Mouse (Mus musculus) myocyte (in vitro differentiated cells): ENCODE results near the gene Prss40. TPM values are rescaled to one million over a fixed set of nuclear protein-coding genes. Genes with fewer than 3 reads are reported as not detected.
A peak's percentile ranks its signal among the peaks of the same experiment; 100 is the strongest.

Source experiments
- H3K27me3 ChIP-seq: one replicate; pipeline ENCODE4 v1.6.1; 2011; ENCODE audit not compliant: control insufficient read depth, insufficient read depth, insufficient read length
- H3K36me3 ChIP-seq: one replicate; pipeline ENCODE4 v1.6.1; 2011; ENCODE audit not compliant: control insufficient read depth, insufficient read depth
- H3K4me2 ChIP-seq: one replicate; pipeline ENCODE4 v1.6.1; 2011; ENCODE audit warnings: low read depth, control low read depth
- H3K4me3 ChIP-seq: one replicate; pipeline ENCODE4 v1.5.1; 2011; ENCODE audit warnings: mild to moderate bottlenecking, control low read depth, moderate library complexity
- H3K79me2 ChIP-seq: one replicate; pipeline ENCODE4 v1.6.1; 2011; ENCODE audit not compliant: control insufficient read depth, insufficient read depth
- H3ac ChIP-seq: one replicate; pipeline ENCODE4 v1.6.1; 2011; ENCODE audit not compliant: control insufficient read depth, insufficient read length
- CEBPB ChIP-seq: IDR thresholded peaks from 2 replicates; pipeline ENCODE4 v1.6.1; 2011; ENCODE audit warnings: mild to moderate bottlenecking, moderate library complexity; ENCODE audit not compliant: poor library complexity, insufficient read depth, severe bottlenecking
- E2F4 ChIP-seq: IDR thresholded peaks from one replicate; pipeline ENCODE4 v1.6.1; 2011; ENCODE audit warnings: mild to moderate bottlenecking, control low read depth, moderate library complexity; ENCODE audit not compliant: insufficient read depth
- MAX ChIP-seq: IDR thresholded peaks from one replicate; pipeline ENCODE4 v1.6.1; 2011; ENCODE audit warnings: low read depth, mild to moderate bottlenecking, control low read depth
- MYOD1 ChIP-seq, 3 experiments: IDR thresholded peaks; one replicate each; pipeline ENCODE4 v1.6.1; 2011; ENCODE audit warnings: control low read depth in 2 of 3, low read depth in 2 of 3, mild to moderate bottlenecking in 2 of 3, moderate library complexity in 1 of 3; ENCODE audit not compliant: insufficient read length in 2 of 3, control insufficient read depth in 1 of 3
- MYOG ChIP-seq, 3 experiments: IDR thresholded peaks; one replicate each; pipeline ENCODE4 v1.6.1; 2011; ENCODE audit warnings: control low read depth in 2 of 3, low read depth in 2 of 3, mild to moderate bottlenecking in 2 of 3; ENCODE audit not compliant: insufficient read length in 2 of 3, control insufficient read depth in 1 of 3, insufficient read depth in 1 of 3
- POLR2A ChIP-seq: IDR thresholded peaks from one replicate; pipeline ENCODE4 v1.6.1; 2011; ENCODE audit warnings: low read depth, mild to moderate bottlenecking, control low read depth, moderate library complexity; ENCODE audit not compliant: insufficient read length
- POLR2AphosphoS2 ChIP-seq: IDR thresholded peaks from one replicate; pipeline ENCODE4 v1.6.1; 2011; ENCODE audit warnings: low read depth, control low read depth; ENCODE audit not compliant: insufficient read length
- REST ChIP-seq: IDR thresholded peaks from one replicate; pipeline ENCODE4 v1.6.1; 2011; ENCODE audit warnings: mild to moderate bottlenecking, control low read depth, moderate library complexity; ENCODE audit not compliant: insufficient read depth, insufficient read length
- SRF ChIP-seq: IDR thresholded peaks from one replicate; pipeline ENCODE4 v1.6.1; 2011; ENCODE audit warnings: low read depth; ENCODE audit not compliant: control insufficient read depth, insufficient read length
- TCF12 ChIP-seq: IDR thresholded peaks from one replicate; pipeline ENCODE4 v1.6.1; 2011; ENCODE audit warnings: mild to moderate bottlenecking, control low read depth; ENCODE audit not compliant: poor library complexity, insufficient read depth, severe bottlenecking
- TCF3 ChIP-seq: IDR thresholded peaks from one replicate; pipeline ENCODE4 v1.6.1; 2011; ENCODE audit warnings: low read depth, control low read depth; ENCODE audit not compliant: insufficient read length
- USF1 ChIP-seq: IDR thresholded peaks from one replicate; pipeline ENCODE4 v1.6.1; 2011; ENCODE audit warnings: low read depth, mild to moderate bottlenecking, control low read depth, moderate library complexity
- polyA plus RNA-seq: library from polyadenylated mRNA; unstranded; fragments of >200 nt; fragmentation: generic; extraction: Trizol; gene quantifications from one replicate; pipeline ENCODE4 v1.2.1, GENCODE M21; 2012; ENCODE audit warnings: missing spikeins

Gene Prss40
- polyA plus RNA-seq, 1 experiment, result not detected

DNA sequence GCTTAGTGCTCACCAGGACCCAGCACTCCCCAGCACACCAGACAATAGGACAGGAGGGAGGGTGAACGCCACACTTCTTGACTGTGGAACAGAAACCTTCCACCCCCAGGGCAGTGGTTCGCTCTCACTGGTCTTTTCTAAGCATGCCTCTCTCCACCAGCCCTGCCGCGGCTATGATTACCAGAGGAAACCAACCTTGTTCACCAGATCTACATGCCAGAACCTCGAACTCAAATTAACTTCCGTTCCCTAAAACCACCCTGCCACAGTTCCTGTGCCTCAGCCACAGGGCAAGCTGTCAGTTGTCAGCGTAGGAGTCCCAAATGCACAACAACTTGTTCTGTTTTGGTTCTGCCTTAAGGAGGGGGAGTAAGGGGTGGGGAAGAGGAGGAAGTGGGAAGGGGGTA, 50.2 kb downstream of the Prss40 start:
- TF ChIP-seq TCF3, result no peak
- TF ChIP-seq REST, result no peak
- TF ChIP-seq SRF, result no peak
- H3K27me3 ChIP-seq, result no peaks in the 10 kb centered on the region
- no peak overlapping the region for H3ac ChIP-seq
- no peaks in the 10 kb centered on the region for H3K79me2 ChIP-seq
- peak overlapping the region; percentile 45 for H3K4me2 ChIP-seq
- H3K36me3 ChIP-seq, result no peaks in the 10 kb centered on the region
- H3K4me3 ChIP-seq, result no peak overlapping the region

DNA sequence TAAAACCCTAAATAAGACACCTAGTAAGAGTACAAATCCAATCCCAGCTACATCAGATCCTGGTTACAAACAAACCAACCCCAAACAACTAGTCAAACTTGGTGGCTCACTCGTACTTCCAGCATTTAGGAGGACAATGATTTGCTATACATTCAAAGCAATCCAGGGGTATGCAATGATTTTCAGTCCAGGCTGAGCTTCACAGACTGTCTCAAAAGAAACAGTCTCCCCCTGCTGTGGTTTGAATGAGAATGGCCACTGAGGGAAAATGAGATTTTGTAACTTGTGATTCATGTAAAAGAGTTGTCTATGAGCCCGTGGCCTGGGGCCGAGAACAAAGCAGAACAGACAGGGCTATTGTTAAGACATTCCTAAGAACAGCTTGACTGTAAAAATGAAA, 52.8 kb downstream of the Prss40 start:
- Histone ChIP-seq H3ac (no peak overlapping the region), H3K36me3 (no peaks in the 10 kb centered on the region), H3K27me3 (no peaks in the 10 kb centered on the region), H3K4me2 (no peak overlapping the region), H3K4me3 (no peak overlapping the region), H3K79me2 (no peaks in the 10 kb centered on the region)
- TF ChIP-seq REST (no peak), MYOD1 (IDR thresholded peaks at IDR 0.05; ENCODE audit: control insufficient read depth in 1 of 3, insufficient read length in 2 of 3, low read depth in 2 of 3) (no peak), SRF (no peak), USF1 (no peak), CEBPB (no peak), POLR2A (no peak), MYOG (IDR thresholded peaks at IDR 0.05; ENCODE audit: control insufficient read depth in 1 of 3, insufficient read depth in 1 of 3, insufficient read length in 2 of 3, low read depth in 2 of 3) (no peak), TCF12 (no peak), TCF3 (no peak), POLR2AphosphoS2 (no peak), MAX (no peak), E2F4 (no peak)

DNA sequence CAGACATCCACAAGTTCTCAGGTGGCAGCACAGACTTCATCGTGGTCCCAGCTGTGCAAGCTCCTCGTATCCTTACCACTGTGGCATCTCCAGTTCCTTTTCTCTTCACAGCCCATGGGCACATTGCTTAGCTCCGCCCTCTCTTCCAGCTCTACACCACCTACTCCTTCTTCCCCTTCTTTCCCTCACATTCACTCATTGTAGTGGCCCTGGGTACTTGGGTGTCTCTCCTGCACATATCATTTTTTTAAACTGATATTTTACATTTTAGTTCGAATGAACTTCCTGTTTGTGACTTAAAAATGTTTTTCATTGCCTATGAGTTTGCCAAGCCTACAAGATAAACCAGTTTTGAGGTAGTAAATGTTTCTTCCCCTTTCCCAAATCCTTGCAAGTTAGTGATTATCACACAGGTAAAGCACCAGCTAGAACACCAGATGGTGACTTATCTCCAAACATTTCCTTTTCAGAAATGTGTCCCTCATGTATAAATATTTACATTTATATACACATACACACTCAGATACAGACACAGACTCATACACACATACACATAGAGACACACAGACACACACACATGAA, 54.7 kb downstream of the Prss40 start:
- TF ChIP-seq MYOG (IDR thresholded peaks at IDR 0.05; ENCODE audit: control insufficient read depth in 1 of 3, insufficient read depth in 1 of 3, insufficient read length in 2 of 3, low read depth in 2 of 3) (no peak), SRF (no peak), USF1 (no peak), CEBPB (no peak), POLR2A (no peak), MAX (no peak)
- H3K79me2 ChIP-seq, result no peaks in the 10 kb centered on the region
- H3K27me3 ChIP-seq, result no peaks in the 10 kb centered on the region
- no peak overlapping the region for H3K4me3 ChIP-seq
- no peak overlapping the region for H3K4me2 ChIP-seq
- H3K36me3 ChIP-seq, result no peaks in the 10 kb centered on the region
- H3ac ChIP-seq, result no peak overlapping the region

DNA sequence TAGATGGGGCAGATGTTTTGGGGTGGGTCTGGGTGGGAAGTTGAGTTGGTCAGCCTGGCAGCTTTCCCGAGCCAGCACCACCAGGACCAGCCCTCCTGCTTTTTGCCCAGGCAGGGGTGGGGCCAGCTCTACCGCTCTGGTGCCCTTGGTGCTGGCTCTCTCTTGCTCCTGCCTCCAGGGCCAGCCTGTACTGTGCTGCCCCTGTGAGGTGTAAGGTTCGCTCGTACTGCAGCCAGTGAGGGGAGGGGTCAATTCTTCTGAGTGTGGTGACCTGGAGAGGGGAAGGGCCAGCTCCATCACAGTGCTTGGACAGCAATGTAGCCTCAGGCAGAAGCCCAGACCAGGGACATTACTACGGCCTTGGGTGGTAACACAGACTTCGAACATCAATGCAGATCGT, 55.4 kb downstream of the Prss40 start:
- no peaks in the 10 kb centered on the region for H3K27me3 ChIP-seq
- no peak overlapping the region for H3ac ChIP-seq
- TF ChIP-seq SRF, result no peak
- TF ChIP-seq POLR2A, result no peak
- no peak for TF ChIP-seq USF1
- no peak for TF ChIP-seq REST
- no peak for TF ChIP-seq POLR2AphosphoS2
- no peak for TF ChIP-seq MYOG (IDR thresholded peaks at IDR 0.05; ENCODE audit: control insufficient read depth in 1 of 3, insufficient read depth in 1 of 3, insufficient read length in 2 of 3, low read depth in 2 of 3)
- TF ChIP-seq MYOD1 (IDR thresholded peaks at IDR 0.05; ENCODE audit: control insufficient read depth in 1 of 3, insufficient read length in 2 of 3, low read depth in 2 of 3), result no peak
- TF ChIP-seq TCF3, result no peak
- TF ChIP-seq CEBPB, result no peak
- TF ChIP-seq TCF12, result no peak
- no peak for TF ChIP-seq E2F4
- no peak for TF ChIP-seq MAX
- H3K79me2 ChIP-seq, result no peaks in the 10 kb centered on the region
- H3K36me3 ChIP-seq, result no peaks in the 10 kb centered on the region
- H3K4me2 ChIP-seq, result no peak overlapping the region
- no peak overlapping the region for H3K4me3 ChIP-seq

DNA sequence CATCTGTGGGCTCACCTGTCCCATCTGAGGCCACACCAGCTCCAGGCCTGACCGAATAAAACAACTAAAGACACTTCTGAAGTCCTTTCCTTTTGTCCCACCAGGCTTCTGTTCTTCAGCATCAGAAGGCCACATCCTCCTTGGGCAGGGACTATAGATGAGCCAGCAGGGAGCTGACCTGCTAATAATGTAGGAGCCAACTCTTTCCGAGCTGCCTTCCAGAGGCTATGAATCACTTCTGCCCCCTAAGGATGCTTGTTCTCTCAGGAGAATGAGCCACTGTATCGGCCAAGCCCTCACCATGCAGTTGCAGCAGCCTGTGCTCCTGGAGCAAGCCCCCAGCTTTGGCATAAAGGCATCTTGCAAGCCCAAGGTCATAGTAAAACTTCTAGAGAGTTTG, 57.8 kb downstream of the Prss40 start:
- Histone ChIP-seq H3K36me3 (no peaks in the 10 kb centered on the region), H3K27me3 (no peaks in the 10 kb centered on the region), H3ac (no peak overlapping the region), H3K4me2 (no peak overlapping the region), H3K79me2 (no peaks in the 10 kb centered on the region), H3K4me3 (no peak overlapping the region)
- TF ChIP-seq POLR2A (no peak), POLR2AphosphoS2 (no peak)

Other genes starting within 250 kb of the Prss40 start
- 17.1 TPM for gene Ccdc115, start 121.3 kb downstream of the Prss40 start, polyA plus RNA-seq
- gene Imp4, start 121.1 kb downstream of the Prss40 start, polyA plus RNA-seq, result 40.7 TPM
- gene Ptpn18, start 101.2 kb downstream of the Prss40 start, polyA plus RNA-seq, result 0.05 TPM
- not detected for gene Prss39, start 62.5 kb downstream of the Prss40 start, polyA plus RNA-seq
- gene Cfc1, start 25.3 kb downstream of the Prss40 start, polyA plus RNA-seq, result not detected
- not detected for gene Amer3, start 18.7 kb upstream of the Prss40 start, polyA plus RNA-seq